ENCODE assay signal across 9 mouse cellular contexts in the genomic region with DNA sequence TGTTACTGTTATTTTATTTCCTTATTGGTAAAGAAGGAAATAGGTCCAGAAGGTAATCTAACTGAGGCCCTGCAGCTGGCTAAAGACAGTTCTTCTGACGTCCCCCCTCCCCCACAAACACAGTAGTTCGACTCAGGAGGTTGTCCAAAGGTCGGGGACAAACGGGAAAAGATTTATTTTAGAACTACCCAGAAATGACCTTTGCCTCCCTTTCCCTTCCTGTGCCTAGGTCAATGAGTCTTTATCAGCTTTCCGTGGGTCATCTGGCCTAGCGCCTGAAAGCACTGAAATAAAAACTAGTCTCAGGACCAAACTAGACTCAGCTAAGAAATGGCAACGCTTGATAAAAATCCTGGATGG. TPM values are rescaled to one million over a fixed set of nuclear protein-coding genes. Genes with fewer than 3 reads are reported as not detected.
DNase-seq lines count a peak whose midpoint lies in the region; ATAC-seq and TF ChIP-seq lines count a peak whose summit lies in the region.
"Had no signal": no experiment of that assay in that cellular context is flagged by ENCODE, and none has a peak within 500 bp of the region (broad histone marks: within the 10 kb centered on the region; RNA-seq: fewer than 3 reads in every experiment).

No protein-coding gene starts in this region.

- H3K4me2 ChIP-seq in lung, embryonic 14.5 days = peak overlapping the region; percentile 85; the same call in 1 of the 2 replicates
- H3K4me2 ChIP-seq in heart, embryonic 12.5 days = peak overlapping the region; percentile 97; the same call in 1 of the 2 replicates
- peak overlapping the region; percentile 89; the same call in 1 of the 2 replicates for H3K4me2 ChIP-seq in stomach, embryonic 15.5 days

- no peak for DNase-seq in lung, embryonic 14.5 days
- no peak for DNase-seq in lung, postnatal 10 days
- DNase-seq in kidney, postnatal 14 days = peak; percentile 82
- no peak for DNase-seq in MN1 (ENCODE audit: low spot score)
- no peak for DNase-seq in cerebellum, postnatal 14 days
- DNase-seq in testis, postnatal 10 days (ENCODE audit: low spot score) = no peak
- DNase-seq: gastrocnemius, postnatal 14 days had no signal

- no peak overlapping the region for H3K9ac ChIP-seq in lung, embryonic 14.5 days
- no peak overlapping the region; the same call in 1 of the 2 replicates for H3K9ac ChIP-seq in heart, embryonic 12.5 days
- H3K9ac ChIP-seq in stomach, embryonic 15.5 days = no peak overlapping the region

- no peaks in the 10 kb centered on the region for H3K9me3 ChIP-seq in lung, embryonic 14.5 days (ENCODE audit: low read depth, low read length)
- H3K9me3 ChIP-seq in heart, embryonic 12.5 days (replicated peaks) = no peaks in the 10 kb centered on the region
- no peaks in the 10 kb centered on the region for H3K9me3 ChIP-seq in stomach, embryonic 15.5 days

- peaks cover 33% of the 10 kb centered on the region for H3K4me1 ChIP-seq in lung, embryonic 14.5 days (ENCODE audit: insufficient read depth)
- H3K4me1 ChIP-seq in heart, embryonic 12.5 days (replicated peaks) = peaks cover 75% of the 10 kb centered on the region
- H3K4me1 ChIP-seq in stomach, embryonic 15.5 days = peaks cover 51% of the 10 kb centered on the region

- H3K4me3 ChIP-seq in lung, embryonic 14.5 days (ENCODE audit: low read depth, low read length) = no peak overlapping the region
- H3K4me3 ChIP-seq in heart, embryonic 12.5 days = no peak overlapping the region
- no peak overlapping the region for H3K4me3 ChIP-seq in stomach, embryonic 15.5 days (replicated peaks)

- 20% methylated on average over 7 of the region's 7 CpGs for WGBS in lung, embryonic 14.5 days
- WGBS in heart, embryonic 12.5 days = 14% methylated on average over 7 of the region's 7 CpGs
- WGBS in stomach, embryonic 15.5 days = 23% methylated on average over 7 of the region's 7 CpGs

- peak overlapping the region; percentile 98 for H3K27ac ChIP-seq in lung, embryonic 14.5 days (ENCODE audit: low read depth)
- H3K27ac ChIP-seq in heart, embryonic 12.5 days (ENCODE audit: poor library complexity, severe bottlenecking) = peak overlapping the region; percentile 98
- peak overlapping the region; percentile 99 for H3K27ac ChIP-seq in stomach, embryonic 15.5 days

- H3K27me3 ChIP-seq in lung, embryonic 14.5 days (ENCODE audit: insufficient read depth, low read length) = no peaks in the 10 kb centered on the region
- H3K27me3 ChIP-seq in heart, embryonic 12.5 days (replicated peaks) = no peaks in the 10 kb centered on the region
- no peaks in the 10 kb centered on the region for H3K27me3 ChIP-seq in stomach, embryonic 15.5 days (replicated peaks)

- TF ChIP-seq CTCF in lung, embryonic 14.5 days (IDR thresholded peaks at IDR 0.05; ENCODE audit: low read depth) = no peak

- no peak for ATAC-seq in lung, embryonic 14.5 days (ENCODE audit: insufficient read depth)
- no peak for ATAC-seq in heart, embryonic 12.5 days (ENCODE audit: insufficient number of reproducible peaks, low FRiP score)
- ATAC-seq in stomach, embryonic 15.5 days (ENCODE audit: insufficient read depth, low FRiP score, low read depth) = no peak

- H3K36me3 ChIP-seq in lung, embryonic 14.5 days (ENCODE audit: insufficient read depth) = peaks cover 20% of the 10 kb centered on the region
- peaks cover 20% of the 10 kb centered on the region for H3K36me3 ChIP-seq in heart, embryonic 12.5 days
- H3K36me3 ChIP-seq in stomach, embryonic 15.5 days = peaks cover 11% of the 10 kb centered on the region; the same call in 1 of the 2 replicates

RNA-seq across cellular contexts. Expression of gene Ost4, which starts 1.7 kb away (rescaled TPM):
- 472 and 477 TPM in 2 replicates for polyA plus RNA-seq in lung, embryonic 14.5 days (2014; fragmentation: Nextera tagmentation; extraction: Ambion mirVana)
- 386 and 388 TPM in 2 replicates for polyA plus RNA-seq in heart, embryonic 12.5 days (2016; fragmentation: Nextera tagmentation; extraction: Ambion mirVana)
- polyA plus RNA-seq in stomach, embryonic 15.5 days (2015; fragmentation: Nextera tagmentation; extraction: Ambion mirVana) = 443 and 450 TPM in 2 replicates

RNA-seq across cellular contexts. Expression of gene Emilin1, which starts 3.9 kb away (rescaled TPM):
- 162 and 185 TPM in 2 replicates for polyA plus RNA-seq in lung, embryonic 14.5 days (2014; fragmentation: Nextera tagmentation; extraction: Ambion mirVana)
- polyA plus RNA-seq in heart, embryonic 12.5 days (2016; fragmentation: Nextera tagmentation; extraction: Ambion mirVana) = 179 and 187 TPM in 2 replicates
- polyA plus RNA-seq in stomach, embryonic 15.5 days (2015; fragmentation: Nextera tagmentation; extraction: Ambion mirVana) = 252 and 255 TPM in 2 replicates

RNA-seq across cellular contexts. Expression of gene Khk, which starts 12.0 kb away (rescaled TPM):
- 13.0 and 15.0 TPM in 2 replicates for polyA plus RNA-seq in lung, embryonic 14.5 days (2014; fragmentation: Nextera tagmentation; extraction: Ambion mirVana)
- 6.5 and 8.1 TPM in 2 replicates for polyA plus RNA-seq in heart, embryonic 12.5 days (2016; fragmentation: Nextera tagmentation; extraction: Ambion mirVana)
- polyA plus RNA-seq in stomach, embryonic 15.5 days (2015; fragmentation: Nextera tagmentation; extraction: Ambion mirVana) = 21.0 and 25.5 TPM in 2 replicates

RNA-seq across cellular contexts. Expression of gene Agbl5, which starts 20.8 kb away (rescaled TPM):
- 25.2 and 26.0 TPM in 2 replicates for polyA plus RNA-seq in lung, embryonic 14.5 days (2014; fragmentation: Nextera tagmentation; extraction: Ambion mirVana)
- polyA plus RNA-seq in heart, embryonic 12.5 days (2016; fragmentation: Nextera tagmentation; extraction: Ambion mirVana) = 12.5 and 14.4 TPM in 2 replicates
- polyA plus RNA-seq in stomach, embryonic 15.5 days (2015; fragmentation: Nextera tagmentation; extraction: Ambion mirVana) = 15.9 and 23.1 TPM in 2 replicates

RNA-seq across cellular contexts. Expression of gene Cgref1, which starts 36.1 kb away (rescaled TPM):
- 2.3 and 2.6 TPM in 2 replicates for polyA plus RNA-seq in lung, embryonic 14.5 days (2014; fragmentation: Nextera tagmentation; extraction: Ambion mirVana)
- 4.9 and 5.2 TPM in 2 replicates for polyA plus RNA-seq in heart, embryonic 12.5 days (2016; fragmentation: Nextera tagmentation; extraction: Ambion mirVana)
- polyA plus RNA-seq in stomach, embryonic 15.5 days (2015; fragmentation: Nextera tagmentation; extraction: Ambion mirVana) = 11.7 and 14.8 TPM in 2 replicates
